Mouse (Mus musculus) megakaryocyte, embryonic 14.5 days (primary cell): ENCODE measurements around the gene Sbsn.

ENCODE experiments used
- FLI1 ChIP-seq: IDR thresholded peaks from 2 replicates; pipeline ENCODE4 v1.6.1; 2012; ENCODE audit warnings: low read length, inconsistent platforms, mixed read lengths
- GATA1 ChIP-seq: IDR thresholded peaks from 3 replicates; pipeline ENCODE4 v1.6.1; 2012; ENCODE audit warnings: mixed read lengths, low read length, inconsistent platforms, borderline replicate concordance

DNA sequence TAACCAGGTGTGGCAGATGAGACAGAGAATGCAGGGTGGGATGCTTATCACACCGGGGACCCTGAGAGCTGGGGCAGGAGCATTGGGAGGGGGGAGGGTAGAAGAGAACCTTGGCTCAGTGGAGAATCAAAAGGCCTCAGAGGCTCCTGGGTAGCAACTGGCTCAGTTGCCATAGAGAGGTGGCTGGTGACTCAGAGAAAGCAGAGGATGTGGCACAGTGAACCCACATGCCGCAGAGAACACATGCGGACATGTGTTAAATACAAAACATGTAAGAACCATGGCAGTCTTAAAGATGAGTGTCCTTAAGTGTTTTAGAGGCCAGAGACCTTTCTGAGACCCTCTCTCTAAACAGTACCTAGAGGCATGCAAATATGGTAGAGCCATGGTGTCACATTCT, 15.1 kb upstream of the Sbsn start:
- TF ChIP-seq GATA1 = no peak
- no peak for TF ChIP-seq FLI1
